Mouse (Mus musculus) forebrain, embryonic 13.5 days (tissue): ENCODE data around the gene 4931429L15Rik. TPM values are rescaled to one million over a fixed set of nuclear protein-coding genes. Genes with fewer than 3 reads are reported as not detected.

Experiments
- polyA plus RNA-seq: library from polyadenylated mRNA; unstranded; fragments of >200 nt; fragmentation: Nextera tagmentation; extraction: Ambion mirVana; gene quantifications from 2 replicates; pipeline ENCODE4 v1.2.1, GENCODE M21; 2015

The 4931429L15Rik gene
- polyA plus RNA-seq, 1 experiment from 2014 or later: not detected

Other genes starting within 250 kb of the 4931429L15Rik start
- 1.2 and 5.4 TPM in 2 replicates for gene Apoa1, start 91.4 kb downstream of the 4931429L15Rik start, polyA plus RNA-seq
- gene Apoc3, start 84.3 kb downstream of the 4931429L15Rik start, polyA plus RNA-seq: not detected in 2 replicates
- 1.1 TPM in 1 of 2 replicates, not detected in the other for gene Apoa4, start 79.3 kb downstream of the 4931429L15Rik start, polyA plus RNA-seq
- not detected in 2 replicates for gene Apoa5, start 51.4 kb downstream of the 4931429L15Rik start, polyA plus RNA-seq
- gene Zpr1, start 46.9 kb downstream of the 4931429L15Rik start, polyA plus RNA-seq: 60.7 and 65.2 TPM in 2 replicates
- gene Bud13, start 37.0 kb downstream of the 4931429L15Rik start, polyA plus RNA-seq: 19.0 and 21.9 TPM in 2 replicates